Mouse (Mus musculus) T-helper 17 cell (primary cell): ENCODE measurements at regions not wholly inside any gene's neighbourhood (a gene's known extent, or its start where the extent isn't known, plus 50 kb on each side); places are given as distances from the start of the nearest gene placed in this dataset.

Experiments used
- in situ Hi-C, 2 experiments: fragments of 300-600 bp; cut with MboI, MseI; formaldehyde crosslinking; loops; 1 replicate in 1 of 2; 2 replicates in 1 of 2; pipeline ENCODE4 v1.15.1; 2025; ENCODE audit warnings: high pct_unique_total_duplicates in 2 of 2

GRCm38 (mm10) chr5:101013844-101014243, 168.3 kb downstream of the Gpat3 start:
- in situ Hi-C loops: loop anchor here in 1 of 2 experiments (25.0 kb wide), 1 partner anchor 673 kb away; no protein-coding TSS in a partner anchor

DNA sequence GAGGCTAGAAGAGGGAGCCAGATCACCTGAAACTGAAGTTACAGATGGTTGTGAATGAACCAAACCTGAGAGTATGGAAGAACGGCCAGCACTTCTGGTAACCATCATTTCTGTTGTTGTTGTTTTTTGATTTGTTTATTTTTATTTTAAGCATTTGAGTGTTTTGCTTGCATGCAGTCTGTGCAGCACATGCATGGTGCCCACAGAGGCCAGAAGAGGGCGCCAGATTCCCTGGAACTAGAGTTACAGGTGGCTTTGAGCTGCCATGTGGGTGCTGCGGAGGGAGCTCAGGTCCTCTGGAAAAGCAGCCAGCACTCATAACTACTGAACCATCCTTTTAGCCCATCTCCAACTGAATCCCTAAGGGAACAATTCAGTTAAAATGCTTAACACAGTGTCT, 159.7 kb downstream of the Gpat3 start:
- in situ Hi-C loops: loop anchor here in 1 of 2 experiments (25.0 kb wide), 1 partner anchor 682 kb away; no protein-coding TSS in a partner anchor

- in situ Hi-C loops: loop anchor here in 1 of 2 experiments (25.0 kb wide), 1 partner anchor 687 kb away; no protein-coding TSS in a partner anchor
Measured at GRCm38 (mm10) chr5:101000436-101000835, 154.9 kb downstream of the Gpat3 start.

DNA sequence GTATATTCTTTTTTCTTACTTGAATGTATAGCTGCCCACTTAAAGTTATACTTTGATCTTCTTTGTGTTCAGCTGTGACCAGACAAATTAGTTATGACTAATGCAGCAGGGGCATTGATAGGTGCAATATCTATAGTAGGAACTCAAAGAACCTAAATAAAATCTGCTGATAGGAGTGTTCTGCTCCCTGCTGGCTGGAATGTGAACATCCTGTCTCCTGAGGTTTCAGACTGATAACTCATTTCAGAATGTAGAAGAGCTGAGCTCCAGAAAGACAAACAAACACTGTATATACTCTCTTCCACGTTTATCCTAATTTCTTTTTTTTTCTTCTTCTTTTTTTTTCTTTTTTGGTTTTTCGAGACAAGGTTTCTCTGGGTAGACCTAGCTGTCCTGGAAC, 146.9 kb downstream of the Gpat3 start:
- in situ Hi-C loops: loop anchor here in 1 of 2 experiments (10.0 kb wide), 1 partner anchor 672 kb away; the partner anchor contains the start of gene Nkx6-1

DNA sequence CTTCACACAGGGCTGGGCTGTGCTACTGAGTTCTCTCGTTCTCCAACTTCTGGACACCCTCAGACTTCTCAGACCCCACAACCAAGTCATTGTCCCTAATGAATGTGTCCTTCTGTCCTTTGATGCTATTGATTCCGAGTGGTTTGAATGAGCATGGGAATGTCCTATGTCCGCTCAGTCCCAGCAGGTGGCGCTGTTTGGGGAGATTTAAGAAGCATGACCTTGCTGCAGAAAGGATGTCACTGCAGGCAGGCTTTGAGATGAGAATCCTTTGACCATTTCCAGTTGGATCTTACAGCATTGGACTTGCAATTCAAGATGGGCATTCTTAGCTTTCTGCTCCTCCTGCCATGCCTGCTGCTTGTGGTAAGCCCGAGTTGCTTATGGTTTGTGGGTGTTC, 146.1 kb downstream of the Gpat3 start:
- in situ Hi-C loops: loop anchor here in 1 of 2 experiments (10.0 kb wide), 1 partner anchor 673 kb away; the partner anchor contains the start of gene Nkx6-1

- in situ Hi-C loops: no loop called here
Measured at GRCm38 (mm10) chr5:100982573-100982936, 137.0 kb downstream of the Gpat3 start.

DNA sequence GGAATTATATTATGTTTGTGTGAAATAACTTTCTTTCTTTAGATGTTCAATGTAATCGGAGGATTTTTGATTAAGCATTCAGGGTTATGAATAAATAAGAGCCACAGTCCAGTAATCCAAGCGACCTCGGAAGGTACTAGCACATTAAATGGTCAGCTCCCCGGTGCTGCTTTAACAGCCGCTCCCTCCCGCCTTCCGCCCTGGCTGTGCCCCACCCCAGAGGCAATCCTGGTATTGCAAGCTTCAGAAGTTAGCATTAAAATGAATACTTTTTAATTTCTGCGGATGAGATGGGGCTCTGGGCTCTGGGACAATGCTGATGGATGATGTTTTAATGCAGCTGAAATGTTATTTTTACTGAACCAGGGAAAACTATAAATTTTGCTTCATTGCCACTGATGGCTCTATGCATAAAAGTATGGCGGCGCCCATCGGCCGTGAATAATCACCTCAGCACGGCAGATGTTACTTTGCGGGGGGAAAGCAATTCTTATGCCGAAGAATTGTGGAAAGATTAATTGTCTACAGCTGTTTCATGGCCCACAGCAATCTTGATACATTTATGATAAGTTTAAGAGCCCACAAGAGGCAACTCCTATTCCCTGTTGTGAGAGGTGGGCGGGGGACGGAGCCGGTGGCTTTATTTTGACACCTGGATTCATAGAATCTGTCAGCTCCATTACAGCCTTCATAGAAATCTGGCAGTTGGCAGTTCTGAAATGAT, 136.5 kb downstream of the Gpat3 start:
- in situ Hi-C loops: no loop called here

GRCm38 (mm10) chr5:100976736-100977135, 131.2 kb downstream of the Gpat3 start:
- in situ Hi-C loops: no loop called here

- in situ Hi-C loops: no loop called here
Measured at GRCm38 (mm10) chr5:100951210-100951609, 105.7 kb downstream of the Gpat3 start.
